Mouse (Mus musculus) erythroblast, embryonic 14.5 days (primary cell): ENCODE results near the gene Nfia.

Source experiments
- GATA1 ChIP-seq: IDR thresholded peaks from 2 replicates; pipeline ENCODE4 v1.6.1; 2012; ENCODE audit warnings: low read length, inconsistent platforms, mixed read lengths
- TAL1 ChIP-seq: IDR thresholded peaks from 3 replicates; pipeline ENCODE4 v1.6.1; 2012; ENCODE audit warnings: low read length, inconsistent platforms, mixed read lengths

- TF ChIP-seq GATA1 (no peak), TAL1 (no peak)
Measured at GRCm38 (mm10) chr4:98061086-98061485, 288.6 kb downstream of the Nfia start.
